Mouse (Mus musculus) kidney, postnatal 36 days (tissue): Measurements from ENCODE around the gene Sost.
"Not testable (repeated sequence)": the region's sequence is repeated elsewhere in the genome, so short reads cannot be mapped to it uniquely, and the experiment has no call there.

Source experiments
- DNase-seq, 2 experiments: peaks; one replicate each; pipeline ENCODE4 v3.0.0; 2021 to 2022; ENCODE audit warnings: mixed read lengths in 2 of 2

Gene Sost

GRCm38 (mm10) chr11:101966965-101967614 is at the start of gene Sost:
Sost (minus strand) TSS chr11:101967015.
- DNase-seq, result no peak

GRCm38 (mm10) chr11:102016136-102016535 is 49.3 kb upstream of the Sost start:
- peak; percentile 26 to 42 for DNase-seq

- DNase-seq, result no peak
These were observed 48.7 kb upstream of the Sost start for GRCm38 (mm10) chr11:102015472-102015871.

GRCm38 (mm10) chr11:102013201-102013600 is 46.4 kb upstream of the Sost start:
- DNase-seq, result no peak

- DNase-seq, result no peak
These were observed 44.7 kb upstream of the Sost start for GRCm38 (mm10) chr11:102011510-102011909.

- DNase-seq, result no peak
These were observed 43.3 kb upstream of the Sost start for GRCm38 (mm10) chr11:102010140-102010539.

- DNase-seq, result no peak
These were observed 42.3 kb upstream of the Sost start for GRCm38 (mm10) chr11:102008954-102009637.

GRCm38 (mm10) chr11:102008372-102008771 is 41.6 kb upstream of the Sost start:
- no peak for DNase-seq

- no peak for DNase-seq
These were observed 39.9 kb upstream of the Sost start for GRCm38 (mm10) chr11:102006688-102007087.

GRCm38 (mm10) chr11:102006271-102006670 is 39.5 kb upstream of the Sost start:
- DNase-seq, result peak; percentile 21 to 24

GRCm38 (mm10) chr11:102004251-102004650 is 37.4 kb upstream of the Sost start:
- DNase-seq, result no peak

GRCm38 (mm10) chr11:101999466-101999865 is 32.7 kb upstream of the Sost start:
- no peak for DNase-seq

GRCm38 (mm10) chr11:101998258-101998657 is 31.4 kb upstream of the Sost start:
- DNase-seq, result peak; percentile 46 to 53

GRCm38 (mm10) chr11:101995938-101996337 is 29.1 kb upstream of the Sost start:
- no peak for DNase-seq

- peak in 1 of 2 experiments; percentile 19 for DNase-seq
These were observed 27.3 kb upstream of the Sost start for GRCm38 (mm10) chr11:101994100-101994499.

GRCm38 (mm10) chr11:101992411-101992810 is 25.6 kb upstream of the Sost start:
- no peak for DNase-seq

- DNase-seq, result no peak
These were observed 25.0 kb upstream of the Sost start for GRCm38 (mm10) chr11:101991813-101992212.

GRCm38 (mm10) chr11:101990244-101990643 is 23.4 kb upstream of the Sost start:
- no peak for DNase-seq

- DNase-seq, result no peak
These were observed 20.1 kb upstream of the Sost start, which contains the start of gene Dusp3 for GRCm38 (mm10) chr11:101986913-101987312. Dusp3 (minus strand) TSS chr11:101987013.

GRCm38 (mm10) chr11:101985990-101986389 is 19.2 kb upstream of the Sost start:
- peak; percentile 91 to 92 for DNase-seq

- DNase-seq, result not testable (repeated sequence)
These were observed 18.6 kb upstream of the Sost start for GRCm38 (mm10) chr11:101985450-101985849.

GRCm38 (mm10) chr11:101984054-101985025 is 17.5 kb upstream of the Sost start, which contains the start of gene Cfap97d1:
Cfap97d1 (plus strand) TSS chr11:101984279.
- peak; percentile 97 to 98 for DNase-seq

GRCm38 (mm10) chr11:101983431-101983921 is 16.7 kb upstream of the Sost start:
- DNase-seq, result no peak
